Mouse (Mus musculus) neural tube, embryonic 10.5 days (tissue): ENCODE data around the gene Hmg20b.

Experiments used
- DNase-seq: peaks from one replicate; pipeline ENCODE4 v3.0.0-alpha.2; 2017; ENCODE audit warnings: low spot score; ENCODE audit errors: extremely low spot score

Gene Hmg20b

GRCm38 (mm10) chr10:81305663-81306062 is 44.6 kb downstream of the Hmg20b start:
- DNase-seq = no peak

DNA sequence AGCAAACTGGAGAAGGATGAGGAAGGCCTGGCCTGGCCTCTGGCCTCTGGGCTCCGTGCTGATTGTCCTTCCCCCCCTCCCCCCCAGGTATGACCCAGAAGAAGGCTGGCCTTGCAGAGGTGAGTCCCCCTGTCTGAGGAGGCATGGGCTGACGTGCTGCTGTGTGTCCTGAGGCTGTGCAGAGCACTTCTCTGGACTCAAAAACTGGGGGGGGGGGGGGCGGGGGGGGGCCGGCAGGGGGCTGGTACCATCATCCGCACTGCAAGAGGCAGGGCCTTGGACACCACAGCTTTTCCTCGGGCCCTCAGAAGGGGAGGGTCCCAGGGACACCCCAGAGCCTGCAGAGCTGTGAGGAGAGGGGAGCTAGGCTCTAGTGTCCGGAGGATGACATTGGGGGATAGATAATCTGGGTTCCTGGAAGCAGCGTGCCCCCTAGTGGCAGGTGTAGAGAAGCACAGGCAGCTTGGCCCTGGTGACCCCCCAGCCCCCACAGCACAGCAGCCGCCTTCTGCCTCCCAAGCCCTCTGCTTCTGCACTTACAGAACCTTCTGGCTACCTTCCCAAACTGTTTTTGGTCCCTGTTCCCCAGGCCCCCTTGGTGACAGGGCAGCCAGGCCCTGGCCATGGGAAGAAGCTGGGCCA is 45.6 kb downstream of the Hmg20b start:
- peak; percentile 55 for DNase-seq

- no peak for DNase-seq
Measured at GRCm38 (mm10) chr10:81303761-81304160, 46.5 kb downstream of the Hmg20b start.

DNA sequence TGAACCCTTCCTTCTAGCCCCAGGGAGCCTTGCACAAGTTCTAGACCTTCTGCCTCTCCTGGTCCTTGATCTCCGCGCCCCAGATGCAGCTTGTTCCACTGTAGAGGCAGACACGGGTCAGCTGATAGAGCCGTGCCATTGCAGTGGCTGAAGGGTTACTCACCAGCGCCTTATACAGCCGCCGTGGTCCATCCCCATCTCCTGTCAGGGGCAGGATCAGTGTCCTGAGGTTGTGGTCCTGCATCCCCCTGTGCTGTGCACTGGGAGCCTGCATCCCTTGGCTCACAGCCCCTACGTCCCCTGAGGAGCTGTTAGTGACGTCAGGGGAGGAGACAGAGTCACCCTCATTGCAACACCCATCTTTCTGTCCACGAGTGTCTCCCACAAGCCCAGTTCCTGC is 47.0 kb downstream of the Hmg20b start:
- DNase-seq = no peak

GRCm38 (mm10) chr10:81302781-81303218 is 47.5 kb downstream of the Hmg20b start:
- no peak for DNase-seq

- no peak for DNase-seq
Measured at GRCm38 (mm10) chr10:81302288-81302687, 48.0 kb downstream of the Hmg20b start.

DNA sequence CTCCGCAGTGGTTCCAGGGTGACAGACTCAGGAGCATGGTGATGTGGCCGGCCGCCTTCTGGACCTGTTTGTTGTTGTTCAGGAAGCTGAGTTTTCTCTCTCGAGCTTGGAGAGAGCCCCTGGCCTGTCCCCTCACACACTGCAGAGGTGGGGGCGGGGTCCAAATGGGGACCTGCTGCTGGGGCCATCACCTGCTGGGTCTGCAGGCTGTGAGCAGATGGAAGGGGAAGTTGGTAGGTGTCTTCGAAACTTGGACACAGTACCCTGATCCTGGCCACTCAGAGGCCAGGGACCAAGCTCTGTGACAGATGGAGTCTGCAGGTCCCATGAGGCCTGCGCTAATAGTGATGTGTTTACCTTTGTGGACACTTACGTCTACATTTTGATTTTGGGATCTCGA is 49.0 kb downstream of the Hmg20b start:
- no peak for DNase-seq

- no peak for DNase-seq
Measured at GRCm38 (mm10) chr10:81300352-81300907, 49.9 kb downstream of the Hmg20b start.

GRCm38 (mm10) chr10:81299585-81300351 is 50.5 kb downstream of the Hmg20b start:
- no peak for DNase-seq

DNA sequence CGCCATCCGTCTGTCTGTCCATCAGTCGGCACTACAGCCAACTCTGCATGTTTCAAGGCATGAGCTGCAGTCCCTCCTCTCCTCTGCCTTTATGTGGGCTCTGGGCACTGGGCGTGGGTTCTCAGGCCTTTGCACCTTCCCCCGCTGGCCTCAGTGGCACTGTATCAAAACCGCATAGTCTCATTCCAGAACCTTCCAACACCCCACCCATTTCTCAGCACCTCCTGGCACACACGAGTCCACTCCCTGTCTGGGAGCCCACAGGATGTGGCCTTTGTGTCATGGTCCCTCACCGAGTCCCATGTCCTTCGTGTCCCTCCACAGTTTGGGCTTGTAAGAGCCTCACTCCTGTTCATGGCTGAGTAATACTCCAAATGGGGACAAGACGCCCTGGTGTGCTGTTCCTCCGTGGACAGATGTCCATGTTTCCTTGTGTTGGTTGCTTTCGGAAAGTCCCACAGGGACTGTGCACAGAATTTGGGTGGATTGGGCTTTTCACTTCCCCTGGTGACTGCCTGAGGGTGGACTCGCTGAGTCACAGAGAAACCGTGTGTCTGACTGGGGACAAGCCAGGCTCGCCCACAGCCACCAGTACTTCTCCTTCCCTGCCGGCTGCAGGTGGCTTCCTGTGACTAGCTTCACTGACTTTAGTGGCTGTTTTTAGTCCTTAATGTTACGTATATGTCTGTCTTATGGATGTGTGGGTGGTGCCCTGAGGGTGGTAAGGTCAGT is 51.7 kb downstream of the Hmg20b start:
- DNase-seq = no peak

GRCm38 (mm10) chr10:81297845-81298244 is 52.4 kb downstream of the Hmg20b start:
- DNase-seq = no peak

- no peak for DNase-seq
Measured at GRCm38 (mm10) chr10:81297246-81297645, 53.0 kb downstream of the Hmg20b start.
